Mouse (Mus musculus): Measurements from ENCODE around the gene Reg4. TPM values are rescaled to one million over a fixed set of nuclear protein-coding genes. Genes with fewer than 3 reads are reported as not detected.

The Reg4 gene
- total and polyA plus RNA-seq, 3 experiments: not detected

- no peak for DNase-seq
Observed at GRCm38 (mm10) chr3:98282422-98282821, 60.5 kb downstream of the Reg4 start.

- DNase-seq: no peak
Observed at GRCm38 (mm10) chr3:98283205-98283604, 61.2 kb downstream of the Reg4 start.

Other genes with a start within 250 kb of the Reg4 start
- gene Notch2, start 208.6 kb upstream of the Reg4 start, total RNA-seq (2021): 10 to 100 TPM; 53.8 to 70.1 TPM
- 26.4 and 33.9 TPM in 2 replicates for gene Notch2, start 208.6 kb upstream of the Reg4 start, polyA plus RNA-seq (2012; rRNA removed)
- gene Adam30, start 61.5 kb upstream of the Reg4 start, total RNA-seq (2021): not detected
- gene Adam30, start 61.5 kb upstream of the Reg4 start, polyA plus RNA-seq (2012; rRNA removed): not detected in 2 replicates
- 10 to 100 TPM; 11.1 to 13.2 TPM for gene Hmgcs2, start 58.3 kb downstream of the Reg4 start, total RNA-seq (2021)
- gene Hmgcs2, start 58.3 kb downstream of the Reg4 start, polyA plus RNA-seq (2012; rRNA removed): 2.7 and 3.9 TPM in 2 replicates
- gene Phgdh, start 117.8 kb downstream of the Reg4 start, total RNA-seq (2021): 10 to 100 TPM in 1 of 2 experiments, 1 to 10 TPM in 1; 9.7 to 22.3 TPM
- 16.6 and 25.8 TPM in 2 replicates for gene Phgdh, start 117.8 kb downstream of the Reg4 start, polyA plus RNA-seq (2012; rRNA removed)
- gene Zfp697, start 160.3 kb downstream of the Reg4 start, total RNA-seq (2021): 1 to 10 TPM; 3.3 to 7.8 TPM
- 4.3 and 5.0 TPM in 2 replicates for gene Zfp697, start 160.3 kb downstream of the Reg4 start, polyA plus RNA-seq (2012; rRNA removed)
- gene Gm4450, start 235.0 kb downstream of the Reg4 start, total RNA-seq (2021): not detected
- gene Gm4450, start 235.0 kb downstream of the Reg4 start, polyA plus RNA-seq (2012; rRNA removed): not detected in 2 replicates